Mouse (Mus musculus) embryo, embryonic 11 days (tissue): ENCODE results near the gene Ubap2l.

Experiments used
- DNase-seq: peaks from one replicate; pipeline ENCODE4 v3.0.0-alpha.2; 2015

Gene Ubap2l

DNA sequence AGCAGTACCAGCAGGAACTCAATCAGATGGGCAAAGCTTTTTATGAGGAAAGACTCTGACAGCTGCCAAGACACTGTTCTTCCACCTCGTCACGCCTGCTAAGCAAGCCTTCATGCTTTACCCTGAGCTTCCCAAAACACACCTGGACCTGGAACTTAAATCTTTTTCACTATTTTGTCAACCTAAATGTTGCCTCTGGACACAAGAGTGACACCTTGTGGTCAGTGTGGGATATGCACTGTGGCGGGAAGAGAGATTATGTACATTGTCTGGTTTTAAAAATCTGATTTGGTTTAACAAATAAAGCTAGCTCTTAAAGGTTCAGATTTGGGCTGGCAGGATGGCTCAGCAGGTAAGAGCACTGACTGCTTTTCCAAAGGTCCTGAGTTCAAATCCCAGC, 13.1 kb upstream of the Ubap2l start:
- peak; percentile 56 for DNase-seq

DNA sequence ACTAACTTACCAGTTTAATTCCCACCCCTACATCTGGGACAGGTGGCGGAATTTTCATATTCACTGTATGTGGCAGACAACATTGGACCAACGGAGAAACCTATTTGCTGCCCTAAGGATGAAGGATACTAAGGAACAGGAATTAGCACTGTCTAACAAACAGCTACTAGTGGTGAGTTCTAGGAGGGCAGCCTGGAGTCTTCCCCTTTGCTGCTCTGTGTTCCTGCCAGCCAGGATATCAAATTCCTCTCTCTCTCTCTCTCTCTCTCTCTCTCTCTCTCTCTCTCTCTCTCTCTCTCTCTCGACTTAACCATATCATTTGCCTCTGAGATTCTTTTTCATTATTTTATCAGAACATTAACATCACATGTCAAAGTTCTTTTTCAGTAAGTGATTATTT, 12.0 kb upstream of the Ubap2l start:
- DNase-seq: no peak

DNA sequence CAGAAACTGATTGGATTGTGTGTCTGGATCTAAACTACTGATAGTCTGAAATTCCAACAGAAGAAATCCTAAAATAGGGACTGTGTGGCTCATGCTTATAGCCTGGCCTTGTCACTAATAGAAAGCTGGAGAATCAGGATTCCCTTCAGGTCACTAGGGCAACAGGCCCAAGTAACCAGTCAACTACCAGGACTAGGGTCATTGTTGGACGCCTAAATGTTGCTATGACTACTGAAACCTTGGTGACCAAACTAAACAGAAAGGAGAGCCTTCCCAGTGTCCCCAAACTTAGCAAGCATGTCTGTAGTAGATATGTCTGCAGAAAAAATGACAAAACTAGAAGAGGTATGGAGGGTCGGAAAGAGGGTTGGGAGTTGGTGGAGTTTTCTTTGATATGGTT, 10.1 kb upstream of the Ubap2l start:
- no peak for DNase-seq

DNA sequence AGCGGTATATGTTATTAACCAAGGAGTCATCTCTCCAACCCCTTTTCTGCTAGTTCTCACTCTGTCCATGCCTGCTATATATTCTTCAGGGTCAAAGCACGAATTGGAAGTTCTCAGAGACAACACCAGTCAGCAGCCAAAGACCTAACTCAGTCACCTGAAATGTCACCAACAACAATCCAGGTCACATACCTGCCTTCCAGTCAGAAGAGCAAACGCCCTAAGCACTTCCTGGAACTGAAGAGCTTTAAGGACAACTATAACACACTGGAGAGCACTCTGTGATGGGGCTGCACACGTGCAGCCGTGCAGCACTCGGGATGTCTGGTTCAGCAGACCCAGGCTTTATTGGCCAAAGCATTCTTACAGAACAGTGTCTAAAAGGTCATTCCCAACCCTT, 9.1 kb upstream of the Ubap2l start:
- DNase-seq: no peak

DNA sequence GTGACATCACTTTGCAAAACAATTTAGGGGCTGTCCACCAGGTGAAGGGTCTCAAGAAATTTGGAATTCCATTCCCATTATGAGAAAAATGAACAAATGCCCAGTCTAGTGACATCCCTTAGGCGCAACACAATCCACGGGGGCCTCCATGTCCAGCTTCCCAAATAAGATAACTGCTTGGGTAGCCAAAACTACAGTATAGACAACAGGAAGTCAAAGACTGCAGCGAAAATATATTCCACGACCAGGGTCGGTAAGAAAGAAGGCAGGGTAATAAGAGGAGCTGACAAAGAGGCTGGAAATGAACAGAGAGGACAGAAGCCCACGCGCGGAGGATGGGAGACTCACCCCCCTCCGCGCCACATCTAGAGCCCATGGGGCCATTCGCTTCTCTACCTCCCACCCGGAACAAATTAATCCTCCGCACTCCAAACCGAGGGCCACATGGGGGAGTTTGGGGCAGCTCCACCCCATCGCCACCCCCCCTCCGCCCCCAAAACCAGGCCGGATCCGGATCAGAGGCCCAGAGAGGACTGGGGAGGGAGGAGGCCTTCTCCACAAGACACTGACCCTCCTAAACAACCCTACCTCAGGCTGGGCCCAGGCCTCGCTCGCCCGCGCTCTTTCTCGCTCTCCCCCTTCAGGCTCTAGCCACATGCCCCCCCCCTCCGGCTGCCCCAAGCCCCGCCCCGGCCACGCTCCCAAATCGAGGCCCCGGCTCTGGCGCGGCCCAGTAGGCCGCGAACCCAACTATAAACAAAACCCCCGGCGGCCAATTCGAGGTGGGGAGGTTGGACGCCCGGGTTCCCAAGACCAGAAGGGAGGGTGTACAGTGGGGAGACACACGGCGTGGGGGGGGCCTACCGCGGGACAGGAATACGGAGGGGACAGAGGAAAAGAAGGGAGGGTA, 732 bp downstream of the Ubap2l start, which contains the start of gene 4933434E20Rik:
TSS of gene 4933434E20Rik (plus strand) at position 196 of the 910 bp plus-strand sequence.
- DNase-seq: peak; percentile 73

DNA sequence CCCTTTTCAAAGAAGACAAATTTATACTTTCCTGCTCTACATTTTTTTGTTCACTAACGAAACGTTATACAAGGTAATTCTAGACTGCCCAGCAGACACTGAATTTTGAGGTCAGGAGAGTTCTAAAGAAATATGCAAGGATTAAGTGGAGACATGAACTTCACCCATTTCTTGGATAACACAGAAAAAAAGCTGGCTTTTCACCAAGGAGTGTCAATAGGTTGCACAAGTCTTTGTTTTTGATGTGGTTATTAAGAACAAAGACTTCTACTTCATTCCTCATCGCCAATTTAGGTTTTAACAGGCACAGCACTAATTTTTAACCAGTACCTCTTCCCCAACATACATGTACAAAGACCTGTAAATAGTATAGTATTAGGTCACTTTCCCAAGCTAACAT, 2.7 kb downstream of the Ubap2l start:
- no peak for DNase-seq

DNA sequence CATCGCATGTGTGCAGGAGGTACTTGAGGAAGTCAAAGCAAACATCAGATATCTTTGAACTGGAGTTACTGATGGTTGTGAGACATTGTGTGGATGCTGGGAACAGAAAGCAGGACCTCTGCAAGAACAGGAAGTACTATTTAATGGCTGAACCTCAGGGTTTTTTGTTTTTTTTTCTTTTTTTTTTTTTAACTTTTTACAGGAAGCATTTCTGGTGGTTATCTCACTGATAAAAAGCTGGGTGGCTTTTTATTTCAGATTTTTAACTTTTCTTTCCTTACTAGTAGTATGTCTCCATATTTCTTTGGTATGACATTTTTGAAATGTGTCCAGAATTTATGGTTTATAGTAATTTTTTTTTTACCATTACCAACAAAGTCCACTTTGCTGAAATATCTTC, 16.2 kb downstream of the Ubap2l start:
- no peak for DNase-seq

DNA sequence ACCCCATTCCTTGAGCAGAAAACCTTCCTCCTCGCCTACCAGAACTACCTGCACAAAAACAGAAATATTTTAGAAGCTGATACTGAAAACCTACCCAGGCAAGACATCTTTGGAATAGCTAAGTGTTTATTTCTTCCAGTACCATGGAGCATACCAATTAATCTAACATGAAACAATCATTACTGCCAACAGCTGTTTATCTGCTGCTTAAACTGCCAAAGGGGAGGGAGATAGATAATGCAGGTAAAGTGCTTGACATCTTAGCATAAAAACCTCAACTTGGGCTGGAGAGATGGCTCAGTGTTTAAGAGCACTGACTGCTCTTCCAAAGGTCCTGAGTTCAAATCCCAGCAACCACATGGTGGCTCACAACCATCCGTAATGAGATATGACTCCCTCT, 17.8 kb downstream of the Ubap2l start:
- DNase-seq: no peak

DNA sequence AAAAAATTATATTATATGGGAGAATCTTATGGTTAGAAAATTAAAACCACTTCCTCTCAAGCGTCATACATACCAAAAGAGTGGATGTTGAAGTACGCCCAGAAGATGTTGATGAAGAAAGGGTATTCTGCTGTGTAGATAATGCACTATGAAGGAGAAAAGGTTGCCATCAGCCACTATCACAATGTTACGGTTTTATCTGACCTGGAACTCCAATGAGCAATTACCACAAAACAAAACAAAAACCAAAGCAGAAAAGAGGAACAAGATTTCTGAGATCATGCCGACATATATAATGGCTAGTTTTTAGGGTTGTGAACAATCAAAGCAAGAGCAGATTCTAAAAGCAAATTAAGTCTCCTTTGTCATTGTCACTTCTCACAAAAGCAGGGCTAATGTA, 35.8 kb downstream of the Ubap2l start:
- no peak for DNase-seq

DNA sequence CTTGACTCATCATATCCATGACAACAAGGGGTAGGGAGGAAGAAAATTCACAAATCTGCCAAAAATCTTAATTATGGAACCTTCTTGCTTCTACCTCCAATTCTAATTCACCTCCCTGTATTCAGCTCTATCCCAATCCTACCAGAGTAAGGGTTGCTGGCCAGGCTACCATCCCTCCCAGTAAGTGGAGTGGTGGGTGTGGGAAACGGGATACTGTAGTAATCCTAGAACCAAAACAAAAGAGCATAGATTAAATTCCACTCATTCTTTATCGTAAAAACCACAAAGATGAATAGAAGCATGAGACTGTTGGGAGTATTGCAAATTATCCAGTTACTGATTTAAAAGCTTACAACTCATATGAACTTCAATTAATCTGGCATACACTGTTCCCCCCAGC, 42.1 kb downstream of the Ubap2l start:
- no peak for DNase-seq

DNA sequence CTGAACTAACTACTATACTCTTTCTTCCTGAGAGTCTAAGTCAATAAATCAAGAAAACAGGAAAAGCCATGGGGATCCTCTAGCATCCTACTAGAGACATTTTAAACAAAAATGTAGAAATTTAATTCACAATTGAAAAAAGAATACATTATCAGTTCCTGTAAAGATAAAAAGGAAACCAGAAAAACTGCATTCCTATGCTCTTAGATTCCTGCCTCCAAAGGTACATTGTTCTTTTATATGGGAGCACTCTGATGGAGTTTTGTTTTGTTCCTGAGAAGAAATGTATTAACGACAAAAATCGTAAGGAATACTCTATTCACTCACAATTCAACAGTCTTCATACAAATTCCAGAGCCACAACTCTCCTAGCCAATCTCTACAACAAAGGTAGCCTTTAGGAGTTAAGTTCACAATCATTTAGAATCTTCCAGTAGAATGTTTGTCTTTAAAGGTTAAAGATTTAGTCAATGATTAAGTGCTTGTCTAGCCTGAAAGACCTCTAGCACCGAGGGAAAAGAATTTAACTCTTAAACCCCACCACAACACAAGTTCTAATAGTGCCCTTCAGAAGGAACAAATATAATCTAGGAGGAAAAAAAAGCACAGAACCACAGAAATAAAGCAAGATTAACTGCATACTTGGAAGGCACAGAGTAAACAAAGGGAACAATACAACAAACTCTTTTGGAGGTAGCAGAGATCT, 48.2 kb downstream of the Ubap2l start:
- no peak for DNase-seq

DNA sequence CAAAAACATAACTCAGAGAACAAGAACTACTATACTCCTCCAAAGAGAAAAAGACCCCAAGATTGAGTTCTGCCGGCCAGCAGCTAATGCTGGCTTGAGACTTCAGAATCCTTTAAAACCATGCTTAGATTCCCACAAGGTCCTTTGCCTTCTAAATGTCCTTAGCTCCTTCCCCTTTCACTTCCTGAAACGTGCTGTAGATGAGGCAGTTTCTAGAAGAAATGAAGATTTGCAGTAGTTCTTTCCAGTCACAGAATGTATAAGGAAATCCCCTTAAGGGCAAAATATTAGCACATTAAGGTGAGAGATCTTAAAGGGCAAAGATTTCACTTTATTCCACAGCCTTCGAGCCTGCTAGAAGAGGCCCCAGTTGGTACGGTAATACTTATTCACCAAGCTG, 52.6 kb downstream of the Ubap2l start:
- no peak for DNase-seq

DNA sequence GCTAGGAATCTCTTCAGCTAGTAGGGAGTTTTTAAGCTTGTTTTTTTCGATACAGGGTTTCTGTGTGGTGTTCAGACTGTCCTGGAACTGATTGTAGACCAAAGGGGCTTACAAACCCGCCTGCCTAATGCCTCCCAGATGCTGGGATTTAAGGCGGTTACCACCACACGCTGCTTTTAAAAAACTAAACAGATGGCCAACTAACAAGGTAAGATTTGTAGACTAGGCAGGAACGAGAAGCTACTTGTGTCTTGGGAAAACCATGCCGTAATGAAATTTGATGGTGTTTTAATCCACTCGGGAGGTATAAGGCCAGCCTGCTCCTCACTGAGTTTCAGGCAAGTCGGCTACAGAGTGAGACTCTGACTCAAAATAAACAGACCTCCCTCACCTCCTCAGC, 53.3 kb downstream of the Ubap2l start:
- peak; percentile 69 for DNase-seq

DNA sequence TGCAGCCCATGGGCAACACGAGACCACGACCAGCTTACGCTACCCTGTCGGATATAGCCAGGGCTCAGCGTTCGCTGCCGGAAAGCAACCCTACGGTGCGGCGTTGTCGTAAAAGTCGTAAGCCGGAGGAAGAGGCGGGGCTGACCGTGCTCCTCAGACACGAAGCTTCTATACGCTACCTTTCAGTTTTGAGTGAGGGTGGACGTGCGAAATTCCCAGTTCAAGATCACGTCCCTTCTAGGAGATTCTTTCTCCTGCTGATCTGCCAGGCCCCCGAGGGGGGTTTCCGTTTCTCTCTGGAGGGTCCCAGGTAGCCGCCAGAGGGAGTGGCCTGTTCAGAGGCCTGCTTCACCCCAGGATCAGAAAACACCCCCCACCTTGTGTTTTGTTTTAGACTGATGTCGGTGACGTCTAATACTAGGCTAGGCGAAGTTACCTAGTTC, 53.8 kb downstream of the Ubap2l start, which contains the start of gene Hax1:
TSS of gene Hax1 (minus strand) at position 169 of the 443 bp plus-strand sequence.
- DNase-seq: peak; percentile 97

DNA sequence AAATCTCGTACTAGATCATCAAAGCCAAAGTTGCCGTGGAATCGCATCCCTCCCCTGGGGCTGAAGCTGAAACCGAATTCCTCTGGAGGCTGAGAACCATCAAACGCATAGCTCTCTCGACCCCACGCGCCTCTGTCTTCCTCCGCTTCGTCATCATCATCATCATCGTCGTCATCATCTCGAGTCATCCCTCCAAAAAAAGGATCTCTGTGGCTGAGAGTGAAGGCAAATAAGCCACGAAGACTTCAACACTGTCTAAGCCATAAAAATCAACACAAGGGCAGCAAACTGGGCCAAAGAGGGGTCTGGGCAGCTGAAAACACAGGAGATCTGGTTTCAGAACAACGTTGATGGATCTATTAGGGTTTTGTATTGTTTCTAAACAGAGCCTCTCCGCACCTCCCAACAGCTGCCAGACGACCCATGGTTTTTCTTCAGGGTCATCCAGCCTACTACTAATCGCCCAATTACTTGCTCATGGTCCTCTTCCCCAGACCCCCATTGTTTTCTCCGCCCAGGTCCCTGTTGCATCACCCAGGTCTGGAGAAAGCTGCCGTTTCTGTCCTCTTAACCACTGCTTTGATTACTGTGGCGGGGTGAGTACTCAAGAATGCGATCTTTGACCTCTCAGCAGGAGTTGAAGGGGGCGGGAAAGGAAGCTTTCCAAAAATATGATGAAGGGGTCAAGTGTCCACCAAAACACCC, 54.5 kb downstream of the Ubap2l start:
- peak; percentile 68 for DNase-seq

DNA sequence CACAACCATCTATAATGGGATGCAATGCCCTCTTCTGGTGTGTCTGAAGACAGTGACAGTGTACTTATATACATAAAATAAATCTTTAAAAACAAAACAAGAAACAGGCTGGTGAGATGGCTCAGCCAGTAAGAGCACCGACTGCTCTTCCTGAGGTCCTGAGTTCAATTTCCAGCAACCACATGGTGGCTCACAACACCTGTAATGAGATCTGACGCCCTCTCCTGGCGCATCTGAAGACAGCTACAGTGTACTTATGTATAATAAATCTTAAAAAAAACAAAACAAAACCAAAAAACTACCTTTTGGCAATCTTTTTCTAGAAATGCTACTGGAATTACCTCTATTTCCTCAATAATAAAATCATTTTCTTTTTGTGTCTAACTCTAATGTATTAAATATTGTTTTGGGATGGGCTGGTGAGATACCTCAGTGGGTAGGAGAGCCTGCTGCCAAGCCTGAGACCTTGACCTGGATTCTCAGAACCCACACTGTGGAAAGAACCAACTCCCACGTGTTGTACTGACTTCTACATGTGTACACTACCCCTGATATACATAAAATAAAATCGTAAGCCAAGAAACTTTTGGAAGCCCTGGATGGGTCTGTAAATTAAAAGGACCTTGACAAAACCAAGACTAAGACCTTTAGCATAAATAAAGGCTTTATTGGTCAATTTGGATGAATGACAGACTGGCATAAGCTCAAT, 57.5 kb downstream of the Ubap2l start:
- DNase-seq: no peak

DNA sequence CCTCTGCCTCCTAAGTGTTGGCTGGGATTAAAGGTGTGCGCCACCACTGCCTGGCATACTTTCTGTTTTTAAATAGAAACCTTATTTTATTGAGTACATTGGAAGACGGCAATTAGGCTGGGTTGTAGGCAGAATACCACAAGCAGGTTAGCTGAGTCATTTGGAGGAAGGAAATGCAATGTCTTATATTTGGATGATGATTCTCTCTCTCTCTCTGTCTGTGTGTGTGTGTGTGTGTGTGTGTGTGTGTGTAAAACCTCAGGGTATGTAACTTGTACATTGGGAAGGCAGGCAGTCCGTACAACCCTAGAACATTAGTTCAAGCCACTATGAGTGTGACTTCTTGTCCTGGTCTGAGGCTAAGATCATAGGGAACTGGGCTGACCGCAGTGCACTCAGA, 64.6 kb downstream of the Ubap2l start:
- DNase-seq: no peak

DNA sequence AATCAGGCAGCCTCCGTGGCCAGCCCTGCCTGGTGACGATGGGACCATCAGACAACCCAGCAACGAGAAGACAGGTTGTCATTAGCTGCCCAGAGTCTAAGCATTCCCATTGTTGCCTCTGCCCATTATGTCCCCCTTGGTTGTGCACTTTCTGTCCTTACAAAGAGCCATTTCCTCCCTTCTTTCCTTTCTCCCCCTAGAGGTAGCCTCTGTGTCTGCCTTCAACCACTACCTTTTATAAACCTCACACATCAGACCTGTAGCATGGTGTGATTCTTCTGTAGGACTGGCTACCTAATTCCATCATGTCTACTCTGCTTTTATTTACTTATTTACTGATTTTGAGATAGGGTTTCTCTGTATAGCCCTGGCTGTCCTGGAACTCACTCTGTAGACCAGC, 65.2 kb downstream of the Ubap2l start:
- no peak for DNase-seq

DNA sequence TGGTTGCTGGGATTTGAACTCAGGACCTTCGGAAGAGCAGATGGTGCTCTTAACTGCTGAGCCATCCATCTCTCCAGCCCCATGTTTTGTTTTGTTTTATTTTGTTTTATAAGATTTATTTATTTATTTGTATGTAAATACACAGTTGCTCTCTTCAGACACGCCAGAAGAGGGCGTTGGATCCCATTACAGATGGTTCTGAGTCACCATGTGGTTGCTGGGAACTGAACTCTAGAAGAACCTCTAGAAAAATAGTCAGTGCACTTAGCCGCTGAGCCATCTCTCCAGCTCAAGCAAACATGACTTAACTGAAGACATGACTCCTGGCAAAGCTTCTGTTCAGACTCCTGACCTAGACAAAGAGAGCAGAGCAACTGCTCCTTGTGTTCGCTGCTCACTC, 70.0 kb downstream of the Ubap2l start:
- DNase-seq: no peak

DNA sequence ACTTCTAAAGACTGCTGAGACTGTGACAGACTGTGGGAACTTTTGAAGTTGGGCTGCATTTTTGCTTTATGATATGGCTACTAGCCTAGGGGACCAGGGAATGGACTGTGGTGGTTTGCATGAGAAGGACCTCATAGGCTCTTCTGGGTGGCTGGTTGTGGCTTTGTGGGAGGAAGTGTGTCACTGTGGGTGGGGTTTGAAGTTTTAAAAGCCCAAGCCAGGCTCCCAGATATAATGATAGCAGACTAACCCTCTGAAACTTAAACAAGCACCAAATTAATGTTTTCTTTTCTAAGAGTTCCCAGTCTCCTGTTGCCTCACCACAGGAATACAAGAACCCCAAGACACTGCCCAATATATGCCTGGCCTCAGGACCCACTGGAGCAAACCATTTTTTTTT, 75.6 kb downstream of the Ubap2l start:
- no peak for DNase-seq

DNA sequence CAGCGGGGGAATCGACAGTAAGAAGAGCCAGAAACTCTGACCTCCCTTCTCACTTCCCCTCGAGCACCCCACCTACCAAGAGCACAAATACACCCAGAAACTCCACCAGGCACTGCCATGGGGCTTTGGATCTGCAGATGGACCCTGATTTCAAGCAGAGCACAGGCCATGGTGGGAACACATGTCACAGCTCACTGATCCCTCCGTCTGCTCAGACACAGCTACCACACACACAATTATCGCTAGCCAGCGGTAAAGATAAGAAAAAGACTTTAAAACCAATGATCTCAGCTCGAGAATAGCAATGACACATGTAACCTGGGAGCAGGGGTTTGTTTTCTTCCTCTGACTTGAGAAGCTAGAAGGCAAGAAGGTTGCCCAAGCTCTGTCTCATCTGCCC, 83.9 kb downstream of the Ubap2l start:
- no peak for DNase-seq

DNA sequence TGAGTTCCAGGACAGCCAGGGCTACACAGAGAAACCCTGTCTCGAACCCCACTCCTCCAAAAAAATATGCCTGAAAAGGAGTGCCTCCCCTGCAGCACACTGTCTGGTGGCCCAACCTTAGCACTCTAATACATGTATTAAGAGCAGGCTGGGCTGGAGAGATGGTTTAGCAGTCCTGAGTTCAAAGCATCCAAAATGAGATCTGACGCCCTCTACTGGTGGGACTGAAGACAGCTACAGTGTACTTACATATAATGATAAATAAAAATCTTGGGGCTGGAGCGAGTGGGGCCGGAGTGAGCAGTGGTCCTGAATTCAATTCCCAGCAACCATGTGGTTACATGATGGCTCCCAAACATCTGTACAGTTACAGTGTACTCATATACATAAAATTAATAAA, 85.5 kb downstream of the Ubap2l start:
- peak; percentile 46 for DNase-seq

DNA sequence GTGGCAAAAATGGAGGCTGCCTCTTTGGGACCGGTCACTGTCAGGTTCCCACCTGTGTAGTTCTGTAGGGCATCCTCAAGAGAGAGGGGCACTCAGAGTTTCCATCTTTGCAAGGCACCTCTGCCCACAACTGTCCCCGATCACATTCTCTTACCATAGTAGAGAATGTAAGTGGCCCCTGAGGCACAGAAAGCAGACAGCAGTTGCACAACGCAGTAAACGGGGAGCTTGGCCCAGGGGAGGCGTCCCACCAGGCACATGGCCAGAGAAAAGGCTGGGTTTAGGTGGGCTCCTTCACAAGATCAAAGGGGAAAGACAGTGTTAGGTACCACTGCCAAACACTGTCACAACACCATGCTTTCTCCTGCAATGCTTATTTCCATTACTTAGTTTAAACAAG, 86.5 kb downstream of the Ubap2l start:
- DNase-seq: no peak
